Mouse (Mus musculus) MEL (cell line): ENCODE measurements around the gene Ptges3l. TPM values are rescaled to one million over a fixed set of nuclear protein-coding genes. Genes with fewer than 3 reads are reported as not detected.

ENCODE experiments used
- DNase-seq: peaks from one replicate; pipeline ENCODE4 v3.0.0; 2011; ENCODE audit warnings: low read depth, low spot score
- H3K27ac ChIP-seq: 2 replicates; pipeline ENCODE4 v1.5.1; 2012; ENCODE audit warnings: low read depth, mild to moderate bottlenecking, control low read depth, low read length, moderate library complexity; ENCODE audit not compliant: control insufficient read depth
- H3K27me3 ChIP-seq, 2 experiments: fragments of 150-350 bp in 1 of 2; sonication (generic) in 1 of 2; 2 replicates each; pipeline ENCODE4 v1.6.1; 2012; ENCODE audit warnings: low read length in 2 of 2, mild to moderate bottlenecking in 2 of 2, improper control_type of control experiment in 1 of 2, moderate library complexity in 1 of 2; ENCODE audit not compliant: insufficient read depth in 2 of 2, control insufficient read depth in 1 of 2
- H3K36me3 ChIP-seq, 2 experiments: 2 replicates each; pipeline ENCODE4 v1.6.1; 2012 to 2014; ENCODE audit warnings: low read length in 2 of 2, improper control_type of control experiment in 1 of 2, inconsistent platforms in 1 of 2, mild to moderate bottlenecking in 1 of 2; ENCODE audit not compliant: insufficient read depth in 2 of 2, control insufficient read depth in 1 of 2
- H3K4me1 ChIP-seq, 2 experiments: fragments of 150-350 bp in 1 of 2; sonication (generic) in 1 of 2; 2 replicates each; pipeline ENCODE4 v1.6.1; 2012; ENCODE audit warnings: low read length in 2 of 2, improper control_type of control experiment in 1 of 2, mild to moderate bottlenecking in 1 of 2; ENCODE audit not compliant: insufficient read depth in 2 of 2, control insufficient read depth in 1 of 2
- H3K4me3 ChIP-seq, 2 experiments: fragments of 150-350 bp in 1 of 2; sonication (generic) in 1 of 2; 2 replicates each; pipeline ENCODE4 v1.5.1; 2012; ENCODE audit warnings: low read depth in 2 of 2, low read length in 2 of 2, mild to moderate bottlenecking in 2 of 2, moderate library complexity in 2 of 2, control low read depth in 1 of 2, improper control_type of control experiment in 1 of 2; ENCODE audit not compliant: control insufficient read depth in 1 of 2, insufficient read depth in 1 of 2
- H3K79me2 ChIP-seq: 2 replicates; pipeline ENCODE4 v1.6.1; 2012; ENCODE audit warnings: mild to moderate bottlenecking, low read length, moderate library complexity; ENCODE audit not compliant: control insufficient read depth, poor library complexity, insufficient read depth
- H3K9ac ChIP-seq: 2 replicates; pipeline ENCODE4 v1.6.1; 2012; ENCODE audit warnings: low read depth, mild to moderate bottlenecking, control low read depth, low read length, moderate library complexity; ENCODE audit not compliant: control insufficient read depth, poor library complexity, severe bottlenecking
- H3K9me3 ChIP-seq: fragments of 150-350 bp; sonication (generic); replicated peaks from 2 replicates; pipeline ENCODE4 v1.6.1; 2012; ENCODE audit warnings: mild to moderate bottlenecking, low read length, improper control_type of control experiment, moderate library complexity; ENCODE audit not compliant: insufficient read depth
- CHD1 ChIP-seq: IDR thresholded peaks from 2 replicates; pipeline ENCODE4 v1.6.1; 2012; ENCODE audit warnings: low read depth, mild to moderate bottlenecking, inconsistent platforms, low read length, improper control_type of control experiment
- CTCF ChIP-seq, 3 experiments: IDR thresholded peaks in 2 of 3; conservative IDR thresholded peaks in 1 of 3; 2 replicates each; pipeline ENCODE4 v1.5.1; 2011 to 2012; ENCODE audit warnings: low read length in 3 of 3, low read depth in 2 of 3, mild to moderate bottlenecking in 2 of 3, improper control_type of control experiment in 1 of 3, inconsistent platforms in 1 of 3, mixed read lengths in 1 of 3, moderate library complexity in 1 of 3; ENCODE audit not compliant: control insufficient read depth in 1 of 3, insufficient read depth in 1 of 3, poor library complexity in 1 of 3, severe bottlenecking in 1 of 3
- E2F4 ChIP-seq: IDR thresholded peaks from 2 replicates; pipeline ENCODE4 v1.6.1; 2011; ENCODE audit warnings: low read depth, low read length, improper control_type of control experiment, borderline replicate concordance
- ELF1 ChIP-seq: IDR thresholded peaks from 2 replicates; pipeline ENCODE4 v1.6.1; 2014; ENCODE audit warnings: low read depth, mild to moderate bottlenecking, inconsistent platforms, low read length, improper control_type of control experiment, moderate library complexity
- EP300 ChIP-seq, 2 experiments: IDR thresholded peaks; 2 replicates each; pipeline ENCODE4 v1.6.1; 2011; ENCODE audit warnings: improper control_type of control experiment in 2 of 2, low read length in 2 of 2, low read depth in 1 of 2, mild to moderate bottlenecking in 1 of 2
- ETS1 ChIP-seq: IDR thresholded peaks from 2 replicates; pipeline ENCODE4 v1.6.1; 2012; ENCODE audit warnings: low read depth, mild to moderate bottlenecking, inconsistent platforms, low read length, improper control_type of control experiment, moderate library complexity
- GABPA ChIP-seq: IDR thresholded peaks from 2 replicates; pipeline ENCODE4 v1.6.1; 2012; ENCODE audit warnings: low read depth, mild to moderate bottlenecking, inconsistent platforms, low read length, improper control_type of control experiment, moderate library complexity
- GATA1 ChIP-seq: IDR thresholded peaks from 2 replicates; pipeline ENCODE4 v1.6.1; 2011; ENCODE audit warnings: low read depth, low read length, improper control_type of control experiment
- HCFC1 ChIP-seq: IDR thresholded peaks from 2 replicates; pipeline ENCODE4 v1.6.1; 2012; ENCODE audit warnings: low read depth, mild to moderate bottlenecking, inconsistent platforms, low read length, improper control_type of control experiment, moderate library complexity
- KAT2A ChIP-seq: conservative IDR thresholded peaks from 2 replicates; pipeline ENCODE4 v1.6.1; 2012; ENCODE audit warnings: low read depth, low read length, improper control_type of control experiment, inconsistent platforms
- MAFK ChIP-seq: IDR thresholded peaks from 2 replicates; pipeline ENCODE4 v1.6.1; 2011; ENCODE audit warnings: low read depth, mild to moderate bottlenecking, low read length, improper control_type of control experiment, borderline replicate concordance
- MEF2A ChIP-seq: IDR thresholded peaks from 2 replicates; pipeline ENCODE4 v1.6.1; 2014; ENCODE audit warnings: low read depth, mild to moderate bottlenecking, inconsistent platforms, low read length, improper control_type of control experiment; ENCODE audit not compliant: poor library complexity, insufficient replicate concordance, severe bottlenecking; ENCODE audit errors: extremely low read depth
- NRF1 ChIP-seq: IDR thresholded peaks from 2 replicates; pipeline ENCODE4 v1.6.1; 2014; ENCODE audit warnings: low read depth, mild to moderate bottlenecking, inconsistent platforms, low read length, improper control_type of control experiment, moderate library complexity; ENCODE audit not compliant: poor library complexity, insufficient read depth, severe bottlenecking
- POLR2A ChIP-seq, 2 experiments: IDR thresholded peaks; 2 replicates each; pipeline ENCODE4 v1.6.1; 2011 to 2012; ENCODE audit warnings: low read length in 2 of 2, mild to moderate bottlenecking in 2 of 2, control low read depth in 1 of 2, improper control_type of control experiment in 1 of 2, low read depth in 1 of 2, moderate library complexity in 1 of 2; ENCODE audit not compliant: control insufficient read depth in 1 of 2, insufficient read depth in 1 of 2, poor library complexity in 1 of 2
- POLR2AphosphoS2 ChIP-seq: IDR thresholded peaks from 2 replicates; pipeline ENCODE4 v1.6.1; 2011; ENCODE audit warnings: low read length, improper control_type of control experiment
- POLR2AphosphoS5 ChIP-seq: IDR thresholded peaks from 2 replicates; pipeline ENCODE4 v1.6.1; 2012; ENCODE audit warnings: low read depth, borderline replicate concordance, mild to moderate bottlenecking, inconsistent platforms, low read length, moderate library complexity, mixed read lengths
- RCOR1 ChIP-seq: IDR thresholded peaks from 2 replicates; pipeline ENCODE4 v1.6.1; 2012; ENCODE audit warnings: low read depth, mild to moderate bottlenecking, inconsistent platforms, low read length, improper control_type of control experiment
- SIN3A ChIP-seq: IDR thresholded peaks from 2 replicates; pipeline ENCODE4 v1.6.1; 2012; ENCODE audit warnings: low read length, improper control_type of control experiment, inconsistent platforms
- TCF12 ChIP-seq: IDR thresholded peaks from 2 replicates; pipeline ENCODE4 v1.6.1; 2014; ENCODE audit warnings: low read depth, mild to moderate bottlenecking, inconsistent platforms, low read length, improper control_type of control experiment, moderate library complexity
- USF1 ChIP-seq: IDR thresholded peaks from 2 replicates; pipeline ENCODE4 v1.6.1; 2014; ENCODE audit warnings: low read depth, mild to moderate bottlenecking, inconsistent platforms, low read length, improper control_type of control experiment, moderate library complexity
- USF2 ChIP-seq, 2 experiments: IDR thresholded peaks; 2 replicates each; pipeline ENCODE4 v1.6.1; 2011 to 2012; ENCODE audit warnings: improper control_type of control experiment in 2 of 2, low read length in 2 of 2, borderline replicate concordance in 1 of 2, inconsistent platforms in 1 of 2, low read depth in 1 of 2, mild to moderate bottlenecking in 1 of 2; ENCODE audit not compliant: insufficient read depth in 1 of 2
- ZC3H11A ChIP-seq: IDR thresholded peaks from 2 replicates; pipeline ENCODE4 v1.6.1; 2012; ENCODE audit warnings: low read depth, mild to moderate bottlenecking, inconsistent platforms, low read length, improper control_type of control experiment
- ZKSCAN1 ChIP-seq: IDR thresholded peaks from 2 replicates; pipeline ENCODE4 v1.6.1; 2012; ENCODE audit warnings: low read depth, mild to moderate bottlenecking, inconsistent platforms, low read length, improper control_type of control experiment, moderate library complexity
- ZMIZ1 ChIP-seq: IDR thresholded peaks from 2 replicates; pipeline ENCODE4 v1.6.1; 2012; ENCODE audit warnings: low read depth, mild to moderate bottlenecking, inconsistent platforms, low read length, improper control_type of control experiment, moderate library complexity
- ZNF384 ChIP-seq: IDR thresholded peaks from 2 replicates; pipeline ENCODE4 v1.6.1; 2012; ENCODE audit warnings: low read depth, mild to moderate bottlenecking, inconsistent platforms, low read length, improper control_type of control experiment
- polyA plus RNA-seq, 2 experiments: library from polyadenylated mRNA; stranded (reverse) in 1 of 2; unstranded in 1 of 2; fragments of >175 nt in 1 of 2; fragments of >200 nt in 1 of 2; gene quantifications; 2 replicates each; pipeline versions ENCODE4 v1.2.1 to v1.2.4; 2012; ENCODE audit warnings: low replicate concordance in 2 of 2, low read depth in 1 of 2; ENCODE audit not compliant: insufficient read length in 2 of 2, insufficient read depth in 1 of 2, missing spikeins in 1 of 2
- total RNA-seq: library from RNA; depleted of rRNA; stranded (reverse); fragments of 300-350 nt; gene quantifications from 2 replicates; pipeline ENCODE4 v1.2.3, GENCODE M21; 2012

Gene Ptges3l
- total and polyA plus RNA-seq, 3 experiments, result 1.4 to 2.3 TPM; not detected in 1

GRCm38 (mm10) chr11:101471926-101472325 is 46.8 kb upstream of the Ptges3l start:
- DNase-seq, result no peak
- H3K4me1 ChIP-seq, result peaks cover 0 to 4% of the 10 kb centered on the region in 2 experiments; a peak in 1 of 4 replicates
- no peaks in the 10 kb centered on the region for H3K79me2 ChIP-seq
- peaks cover 0 to 3% of the 10 kb centered on the region in 2 experiments; a peak in 2 of 4 replicates for H3K36me3 ChIP-seq
- TF ChIP-seq KAT2A (no peak), CHD1 (no peak), HCFC1 (no peak), POLR2AphosphoS2 (no peak), GATA1 (no peak), TCF12 (no peak), EP300 (IDR thresholded peaks at IDR 0.05; ENCODE audit: low read depth in 1 of 2, low read length in 2 of 2) (no peak), SIN3A (no peak), GABPA (no peak), ETS1 (no peak), ELF1 (no peak), ZKSCAN1 (no peak), USF2 (IDR thresholded peaks at IDR 0.05; ENCODE audit: borderline replicate concordance in 1 of 2, insufficient read depth in 1 of 2, low read depth in 1 of 2, low read length in 2 of 2) (no peak), NRF1 (no peak), POLR2A (IDR thresholded peaks at IDR 0.05; ENCODE audit: control insufficient read depth in 1 of 2, insufficient read depth in 1 of 2, low read depth in 1 of 2, low read length in 2 of 2, poor library complexity in 1 of 2) (no peak)
- H3K9ac ChIP-seq, result no peak overlapping the region
- no peaks in the 10 kb centered on the region for H3K9me3 ChIP-seq
- no peak overlapping the region for H3K4me3 ChIP-seq
- H3K27me3 ChIP-seq, result no peaks in the 10 kb centered on the region
- H3K27ac ChIP-seq, result no peak overlapping the region

- peaks cover 6% of the 10 kb centered on the region; the same call in 1 of the 2 replicates for H3K79me2 ChIP-seq
- H3K36me3 ChIP-seq, result peaks cover 0 to 6% of the 10 kb centered on the region in 2 experiments; a peak in 2 of 4 replicates
- DNase-seq, result no peak
- TF ChIP-seq ZMIZ1 (no peak), ZNF384 (no peak), HCFC1 (no peak), ZC3H11A (no peak), CTCF (IDR thresholded peaks at IDR 0.05 in 2 of 3, conservative IDR thresholded peaks at IDR 0.05 in 1 of 3; ENCODE audit: control insufficient read depth in 1 of 3, insufficient read depth in 1 of 3, low read depth in 2 of 3, low read length in 3 of 3, poor library complexity in 1 of 3, severe bottlenecking in 1 of 3) (no peak), MEF2A (no peak), CHD1 (no peak), GATA1 (no peak), RCOR1 (no peak), MAFK (no peak), E2F4 (no peak), POLR2AphosphoS2 (no peak), USF1 (no peak), TCF12 (no peak), POLR2AphosphoS5 (no peak)
- TF ChIP-seq, all 39 proteins: peak for 0
- Histone ChIP-seq H3K27ac (no peak overlapping the region), H3K9me3 (no peaks in the 10 kb centered on the region), H3K27me3 (no peaks in the 10 kb centered on the region), H3K4me1 (peaks cover 0 to 8% of the 10 kb centered on the region in 2 experiments; a peak in 3 of 4 replicates), H3K4me3 (no peak overlapping the region), H3K9ac (no peak overlapping the region)
Measured at GRCm38 (mm10) chr11:101470206-101470605, 45.1 kb upstream of the Ptges3l start.
